ENCODE assay signal across 17 mouse cellular contexts in the genomic region with DNA sequence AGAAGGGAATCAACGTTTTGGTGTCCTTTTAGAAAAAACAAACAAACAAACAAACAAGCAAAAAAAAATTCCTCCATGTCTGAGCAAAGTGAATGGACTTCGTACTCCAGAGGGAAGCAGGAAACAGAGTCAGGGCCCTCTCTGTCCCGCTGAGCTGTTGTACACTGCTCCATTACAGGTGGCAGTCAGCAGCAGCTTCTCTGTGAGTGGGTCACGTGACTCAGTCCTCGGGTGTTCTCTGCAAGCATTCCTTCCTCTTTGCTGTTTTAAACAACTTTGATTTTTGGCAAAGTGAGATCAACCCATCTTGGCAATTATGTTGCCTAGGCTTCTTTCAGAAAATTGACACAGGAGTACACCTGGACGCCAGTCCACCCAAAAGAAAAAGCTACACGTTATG.
DNase-seq lines count a peak whose midpoint lies in the region; ATAC-seq and TF ChIP-seq lines count a peak whose summit lies in the region.
"Had no signal": no experiment of that assay in that cellular context is flagged by ENCODE, and none has a peak within 500 bp of the region (broad histone marks: within the 10 kb centered on the region; RNA-seq: fewer than 3 reads in every experiment).

No protein-coding gene starts in this region.

- peak; percentile 17 to 26 for DNase-seq in spleen, adult 18-20 months
- no peak for DNase-seq in spleen, postnatal 14 days (ENCODE audit: low spot score in 2 of 2)
- peak; percentile 63 for DNase-seq in R1 (ENCODE audit: low read depth, low spot score)
- DNase-seq in thymus, postnatal 4 days, result peak; percentile 38
- no peak for DNase-seq in lung, adult 2 months
- DNase-seq: adrenal gland, adult 8-10 months; cerebellum, adult 18-20 months; gastrocnemius, postnatal 10 days; liver, postnatal 0 days; right cerebral cortex, adult 18-20 months had no signal

- H3K36me3 ChIP-seq in midbrain, embryonic 16.5 days (ENCODE audit: control insufficient read depth, insufficient read depth, low read length), result no peaks in the 10 kb centered on the region
- H3K36me3 ChIP-seq: embryonic facial prominence, embryonic 13.5 days; limb, embryonic 13.5 days; neural tube, embryonic 15.5 days had no signal

- no peaks in the 10 kb centered on the region for H3K27me3 ChIP-seq in midbrain, embryonic 16.5 days (ENCODE audit: control insufficient read depth, insufficient read depth, low read depth, low read length)
- H3K27me3 ChIP-seq: embryonic facial prominence, embryonic 13.5 days; limb, embryonic 13.5 days; neural tube, embryonic 15.5 days; Patski had no signal

- no peaks in the 10 kb centered on the region for H3K9me3 ChIP-seq in midbrain, embryonic 16.5 days (replicated peaks; ENCODE audit: control insufficient read depth, low read length, poor library complexity, severe bottlenecking)
- H3K9me3 ChIP-seq: embryonic facial prominence, embryonic 13.5 days; limb, embryonic 13.5 days; neural tube, embryonic 15.5 days had no signal

- ATAC-seq in neutrophil, adult 5-6 weeks (ENCODE audit: extremely low read depth, insufficient number of reproducible peaks, low FRiP score, poor library complexity, severe bottlenecking), result peak; percentile 47; the same call in 1 of the 2 replicates
- ATAC-seq in midbrain, embryonic 16.5 days, result no peak
- ATAC-seq: liver, postnatal 0 days; Patski had no signal

- WGBS in midbrain, embryonic 16.5 days, result 86% methylated on average over 7 of the region's 7 CpGs
- WGBS in lung, adult 2 months, result 61% methylated on average over 7 of the region's 7 CpGs

- H3K27ac ChIP-seq in midbrain, embryonic 16.5 days (ENCODE audit: low read length), result no peak overlapping the region
- H3K27ac ChIP-seq: embryonic facial prominence, embryonic 13.5 days; hindbrain, embryonic 14.5 days; limb, embryonic 13.5 days; neural tube, embryonic 15.5 days had no signal

- H3K4me1 ChIP-seq in midbrain, embryonic 16.5 days (ENCODE audit: control insufficient read depth, insufficient read depth, low read length), result no peaks in the 10 kb centered on the region
- peaks cover 19% of the 10 kb centered on the region for H3K4me1 ChIP-seq in lung, adult 2 months (ENCODE audit: control insufficient read depth, insufficient read depth, low read length)
- H3K4me1 ChIP-seq: neural tube, embryonic 15.5 days had no signal

- no peak overlapping the region for H3K4me3 ChIP-seq in midbrain, embryonic 16.5 days (ENCODE audit: low read depth, low read length)
- no peak overlapping the region for H3K4me3 ChIP-seq in lung, adult 2 months (replicated peaks; ENCODE audit: extremely low read depth, low read depth, low read length)
- H3K4me3 ChIP-seq: embryonic facial prominence, embryonic 13.5 days; limb, embryonic 13.5 days; neural tube, embryonic 15.5 days had no signal

- TF ChIP-seq CTCF in lung, adult 2 months (IDR thresholded peaks at IDR 0.05; ENCODE audit: insufficient read depth, low read length), result no peak

- H3K9ac ChIP-seq in midbrain, embryonic 16.5 days (ENCODE audit: low read depth, low read length), result no peak overlapping the region
- H3K9ac ChIP-seq: embryonic facial prominence, embryonic 13.5 days; hindbrain, embryonic 14.5 days; limb, embryonic 13.5 days; liver, postnatal 0 days; neural tube, embryonic 15.5 days had no signal

- H3K4me2 ChIP-seq in midbrain, embryonic 16.5 days (ENCODE audit: low read length), result no peak overlapping the region
- H3K4me2 ChIP-seq: embryonic facial prominence, embryonic 13.5 days; hindbrain, embryonic 14.5 days; limb, embryonic 13.5 days; neural tube, embryonic 15.5 days had no signal

- no peak for TF ChIP-seq POLR2A in lung, adult 2 months (IDR thresholded peaks at IDR 0.05; ENCODE audit: borderline replicate concordance, extremely low read depth, low read depth, low read length)

Comparison
In these comparisons a context has a peak if more than half of its experiments do, and no peak if none do; other contexts are left out.
1. DNase-seq: peak in spleen, adult 18-20 months (2 of 2), R1 (single experiment) and thymus, postnatal 4 days (single experiment); none in spleen, postnatal 14 days (0 of 2) and lung, adult 2 months (single experiment).